Mouse (Mus musculus): ENCODE data around the gene Dab1.

DNA sequence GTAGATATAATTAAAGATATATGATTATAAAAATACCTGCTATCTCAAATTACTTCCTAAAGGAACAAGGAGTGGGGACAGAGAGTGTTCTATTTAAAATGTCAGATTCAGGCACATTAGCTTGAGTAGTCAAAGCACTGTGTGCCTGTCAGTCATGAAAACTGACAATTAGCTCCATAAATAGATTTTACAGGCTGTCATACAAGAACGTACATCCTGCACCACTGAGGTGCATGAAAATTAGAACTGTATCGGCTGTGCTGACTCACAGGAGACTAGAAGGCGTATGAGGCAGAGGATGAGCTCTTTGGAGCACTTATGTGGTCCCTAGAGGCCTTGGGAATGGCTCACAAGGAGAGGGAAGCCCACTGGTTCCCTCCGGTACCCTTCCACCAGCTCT is 882.1 kb downstream of the Dab1 start:
- TF ChIP-seq CTCF (IDR thresholded peaks at IDR 0.05; ENCODE audit: borderline replicate concordance, insufficient read depth, low read length) (no peak), POLR2A (IDR thresholded peaks at IDR 0.05; ENCODE audit: low read depth, low read length) (no peak)

All from embryonic fibroblast, embryonic 13.5 days (primary cell).